Mouse (Mus musculus) adrenal gland, postnatal 14 days (tissue): ENCODE results near the gene Tmc3. TPM values are rescaled to one million over a fixed set of nuclear protein-coding genes. Genes with fewer than 3 reads are reported as not detected.
A peak's percentile ranks its signal among the peaks of the same experiment; 100 is the strongest.

ENCODE experiments used
- DNase-seq: peaks from one replicate; pipeline ENCODE4 v3.0.0; 2021; ENCODE audit warnings: mixed read lengths
- total RNA-seq: library from RNA; stranded (reverse); gene quantifications from 2 replicates; pipeline ENCODE4 v1.2.3, GENCODE M21; 2021

Tmc3 gene
- total RNA-seq, 1 experiment from 2014 or later = 0.30 TPM

DNA sequence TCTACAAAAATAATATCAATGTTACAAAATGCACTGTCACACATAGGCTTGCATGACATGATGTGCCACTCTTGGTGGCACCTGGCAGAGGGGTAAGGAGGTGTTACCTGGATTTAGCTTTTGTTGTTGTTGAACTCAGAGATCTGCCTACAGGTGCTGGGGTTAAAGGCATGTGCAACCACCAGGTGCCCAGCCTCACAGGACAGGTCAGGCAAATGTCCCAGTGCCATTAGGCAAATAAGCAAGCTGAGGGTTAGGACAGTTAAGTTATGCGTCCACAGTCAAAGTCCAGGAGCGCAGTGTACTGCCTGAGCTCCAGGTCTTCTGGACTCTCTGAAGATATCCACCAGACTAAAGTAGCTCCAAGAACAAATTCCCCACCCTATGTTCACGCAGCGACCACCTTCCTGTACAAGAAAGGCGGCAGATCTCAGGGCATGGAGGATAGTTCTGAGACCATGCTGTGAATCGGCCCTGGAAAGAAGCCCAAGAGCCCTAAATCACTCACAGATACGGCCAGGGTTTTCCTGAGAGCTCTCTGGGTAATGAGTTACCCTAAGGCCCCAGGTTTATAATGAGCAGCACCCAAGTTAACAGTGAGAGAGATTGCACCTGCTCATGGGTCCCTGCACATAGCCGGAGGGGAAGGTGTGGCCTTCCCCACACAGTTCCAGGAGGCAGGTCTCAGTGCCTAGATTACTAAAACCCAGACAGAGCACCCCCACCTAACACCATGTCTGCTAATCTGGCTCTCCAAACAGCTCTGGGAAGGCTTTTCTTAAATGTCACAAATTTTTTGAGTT, 53.3 kb downstream of the Tmc3 start:
- no peak for DNase-seq

- no peak for DNase-seq
Observed at GRCm38 (mm10) chr7:83639084-83639483, 54.4 kb downstream of the Tmc3 start.

GRCm38 (mm10) chr7:83640581-83640980, 55.9 kb downstream of the Tmc3 start:
- no peak for DNase-seq

- no peak for DNase-seq
Observed at GRCm38 (mm10) chr7:83641163-83641562, 56.4 kb downstream of the Tmc3 start.

GRCm38 (mm10) chr7:83643581-83643980, 58.9 kb downstream of the Tmc3 start:
- DNase-seq = no peak

- no peak for DNase-seq
Observed at GRCm38 (mm10) chr7:83644761-83645160, 60.0 kb downstream of the Tmc3 start.

- no peak for DNase-seq
Observed at GRCm38 (mm10) chr7:83645476-83645875, 60.7 kb downstream of the Tmc3 start.

GRCm38 (mm10) chr7:83648807-83649206, 64.1 kb downstream of the Tmc3 start:
- no peak for DNase-seq

GRCm38 (mm10) chr7:83650638-83651037, 65.9 kb downstream of the Tmc3 start:
- DNase-seq = no peak

GRCm38 (mm10) chr7:83652498-83652897, 67.8 kb downstream of the Tmc3 start:
- DNase-seq = no peak

DNA sequence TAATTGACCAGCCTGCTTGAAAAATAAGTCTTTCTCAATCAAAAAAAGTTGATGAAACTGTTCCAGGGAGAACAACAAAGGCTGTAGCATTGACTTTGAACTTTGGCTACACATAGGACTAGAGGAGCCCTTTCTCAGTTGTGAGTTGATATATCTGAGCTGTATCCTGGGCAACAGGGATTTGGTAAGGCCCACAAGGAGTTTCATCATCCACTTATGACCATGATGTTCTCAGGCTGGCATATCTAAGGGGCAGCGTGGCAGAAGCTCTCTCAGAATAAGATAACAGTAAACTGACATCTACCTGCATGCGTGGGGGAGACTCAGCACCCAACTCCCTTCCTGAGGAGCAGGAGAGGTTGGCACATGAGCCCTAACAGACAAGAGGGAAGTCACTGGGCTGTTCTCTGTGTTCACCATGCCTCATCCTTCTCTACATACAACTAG, 68.9 kb downstream of the Tmc3 start:
- no peak for DNase-seq

DNA sequence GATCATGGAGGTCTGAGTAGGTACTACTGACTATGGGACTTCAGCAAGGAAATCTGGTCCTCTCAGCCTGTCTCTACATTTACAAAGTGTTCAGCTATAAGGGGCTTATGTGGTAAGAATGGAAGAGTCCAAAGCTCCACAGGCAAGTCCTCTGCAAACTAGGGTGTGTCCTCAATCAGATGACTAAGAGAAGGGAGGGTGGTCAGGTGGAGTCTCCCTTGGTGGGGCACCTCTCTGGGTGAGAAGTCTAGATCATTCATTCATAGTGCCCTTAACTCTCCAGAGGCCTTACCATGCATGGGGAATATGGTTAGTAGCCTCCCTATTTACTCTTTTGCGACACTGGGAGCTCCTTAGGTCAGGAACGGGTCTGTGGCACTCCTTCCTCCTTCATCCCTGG, 69.5 kb downstream of the Tmc3 start:
- DNase-seq = no peak

DNA sequence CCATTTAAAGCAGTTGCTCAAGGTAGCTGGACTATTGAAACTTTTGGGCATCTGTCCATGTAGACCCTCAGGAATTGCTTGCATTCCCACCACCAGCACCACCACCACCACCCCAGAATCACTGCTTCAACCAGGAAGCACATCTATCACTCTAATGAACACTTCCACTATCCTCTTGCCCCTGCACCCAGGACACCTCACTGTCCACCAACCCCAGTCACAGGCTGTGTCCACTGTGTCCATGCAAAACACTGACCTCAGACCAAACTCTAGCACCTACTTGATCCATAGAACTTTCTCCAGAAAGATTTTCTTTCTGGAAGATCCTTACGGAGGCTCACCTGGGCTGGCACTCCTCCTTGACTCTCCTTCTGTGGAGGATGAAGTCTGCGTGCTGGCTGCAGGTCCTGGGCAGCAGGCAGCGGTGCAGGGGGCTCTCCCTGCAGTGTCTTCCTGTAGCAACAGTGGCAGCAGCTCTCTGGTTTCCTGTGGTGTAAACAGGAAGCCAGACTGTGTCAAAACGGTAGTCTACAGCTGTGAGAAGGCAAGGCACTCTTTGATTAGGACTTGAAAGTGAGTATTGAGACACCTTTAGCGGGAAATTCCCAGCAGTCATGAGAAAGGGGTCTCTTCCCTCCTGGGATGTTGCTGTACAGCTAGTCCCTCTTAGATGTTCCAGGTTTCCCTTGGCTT, 70.4 kb downstream of the Tmc3 start:
- DNase-seq = peak; percentile 60

GRCm38 (mm10) chr7:83658716-83659115, 74.0 kb downstream of the Tmc3 start:
- no peak for DNase-seq

GRCm38 (mm10) chr7:83659159-83660065, 74.7 kb downstream of the Tmc3 start:
- peak; percentile 56 for DNase-seq

GRCm38 (mm10) chr7:83660273-83660691, 75.6 kb downstream of the Tmc3 start:
- no peak for DNase-seq

DNA sequence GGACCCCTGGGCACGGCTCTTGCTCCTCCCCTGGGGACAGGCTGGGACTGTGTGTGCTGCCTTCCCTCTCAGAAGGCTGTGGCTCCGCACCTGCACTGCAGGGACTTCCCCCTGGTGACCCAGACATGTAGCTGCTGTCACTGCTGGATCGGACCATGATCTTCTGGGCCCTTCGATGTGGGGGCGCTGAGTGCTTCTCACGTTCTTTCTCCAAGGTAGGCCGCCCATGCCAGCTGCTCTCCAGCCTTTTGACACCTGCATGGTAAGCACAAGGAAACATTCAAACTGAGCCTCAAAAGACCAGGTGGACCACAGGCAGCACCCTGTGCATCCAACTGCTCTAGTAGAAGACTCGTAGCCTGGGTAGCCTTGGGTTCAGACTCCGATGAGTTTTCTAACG, 76.3 kb downstream of the Tmc3 start:
- no peak for DNase-seq

DNA sequence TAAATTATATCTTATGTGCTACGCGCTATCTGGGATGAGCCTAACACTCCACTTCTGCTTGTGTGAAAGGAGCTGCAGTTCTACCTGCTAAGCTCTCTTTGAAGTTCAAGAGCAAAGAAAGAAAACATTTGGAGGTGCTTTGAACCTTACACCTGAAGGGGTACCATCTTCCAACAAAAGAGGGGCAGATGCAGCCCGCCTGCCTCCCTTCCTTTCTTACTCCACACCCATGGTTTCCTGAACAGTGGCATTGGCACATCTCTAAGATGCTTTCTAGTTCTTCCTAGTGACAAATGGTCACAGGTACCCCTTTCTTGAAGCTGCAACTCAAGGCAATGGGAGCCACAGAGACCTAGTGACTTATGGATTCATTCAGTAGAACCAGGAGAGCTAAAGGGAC, 77.0 kb downstream of the Tmc3 start:
- DNase-seq = no peak

GRCm38 (mm10) chr7:83662711-83663375, 78.1 kb downstream of the Tmc3 start:
- DNase-seq = no peak

- no peak for DNase-seq
Observed at GRCm38 (mm10) chr7:83666087-83666595, 81.4 kb downstream of the Tmc3 start.

DNA sequence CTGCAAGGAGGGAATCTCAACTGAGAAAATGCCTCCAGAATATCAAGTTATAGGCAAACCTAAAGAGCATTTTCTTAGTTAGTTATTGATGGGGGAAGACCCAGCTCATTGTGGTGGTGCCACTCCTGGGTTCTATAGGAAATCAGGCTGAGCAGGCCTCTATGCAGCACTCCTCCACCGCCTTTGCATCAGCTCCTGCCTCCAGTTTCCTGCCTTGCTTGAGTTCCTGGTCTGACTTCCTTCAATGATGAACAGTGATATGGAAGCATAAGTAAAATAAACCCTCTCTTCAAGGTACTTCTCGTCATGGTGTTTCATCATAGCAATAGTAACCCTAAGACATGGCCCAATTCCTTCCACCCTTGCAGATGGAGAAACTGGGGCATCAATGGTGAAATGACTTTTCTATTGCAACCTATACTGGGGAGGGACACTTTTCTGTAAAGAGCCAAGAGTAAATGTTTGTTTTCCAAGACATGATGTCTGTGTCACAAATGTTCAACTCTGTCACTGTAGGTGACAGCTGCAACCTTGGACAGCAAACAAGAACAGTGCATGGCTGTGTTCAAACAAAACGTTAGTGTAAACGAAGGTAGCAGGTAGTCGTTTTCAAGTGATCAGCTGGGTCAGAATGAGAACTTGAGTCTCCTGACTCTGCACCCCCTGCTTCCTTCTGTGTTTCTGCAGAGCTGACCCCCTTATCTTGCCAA, 83.4 kb downstream of the Tmc3 start:
- DNase-seq = no peak
